In genomic region chr17:26784525-26784924, GRCm38 (mm10) we compare ENCODE assay signal across 32 mouse cellular contexts. TPM values are rescaled to one million over a fixed set of nuclear protein-coding genes. Genes with fewer than 3 reads are reported as not detected.
A peak's percentile ranks its signal among the peaks of the same experiment; 100 is the strongest.
DNase-seq lines count a peak whose midpoint lies in the region; ATAC-seq and TF ChIP-seq lines count a peak whose summit lies in the region.
"Had no signal": no experiment of that assay in that cellular context is flagged by ENCODE, and none has a peak within 500 bp of the region (broad histone marks: within the 10 kb centered on the region; RNA-seq: fewer than 3 reads in every experiment).

No protein-coding gene starts in this region.

- ATAC-seq in erythroid progenitor cell, adult 5-6 weeks (replicated peaks; ENCODE audit: low FRiP score, poor library complexity, severe bottlenecking), result peak; percentile 81
- ATAC-seq in liver, embryonic 14.5 days (ENCODE audit: insufficient read depth), result no peak
- no peak for ATAC-seq in granulocyte monocyte progenitor cell, adult 5-6 weeks (replicated peaks; ENCODE audit: poor library complexity, severe bottlenecking)
- ATAC-seq: forebrain, embryonic 14.5 days; inflammation-experienced regulatory T-cells, adult 6 months; lung, postnatal 0 days; midbrain, embryonic 16.5 days; Patski had no signal

- intact Hi-C loops in heart, postnatal 14 days (cut with DNase I), result loop anchor here (5.0 kb wide), 1 partner anchor 122 kb away; the partner anchor contains the start of gene Atp6v0e

- H3K79me2 ChIP-seq in CH12.LX (replicated peaks; ENCODE audit: control insufficient read depth, extremely low read depth, insufficient read depth, poor library complexity, severe bottlenecking), result peaks cover 9% of the 10 kb centered on the region

- no peaks in the 10 kb centered on the region for H3K27me3 ChIP-seq in CH12.LX (replicated peaks)
- H3K27me3 ChIP-seq in liver, embryonic 14.5 days (ENCODE audit: control insufficient read depth, insufficient read depth, low read length), result no peaks in the 10 kb centered on the region
- H3K27me3 ChIP-seq in spleen, adult 2 months (ENCODE audit: control insufficient read depth, insufficient read depth, low read length), result no peaks in the 10 kb centered on the region
- H3K27me3 ChIP-seq: embryonic facial prominence, embryonic 15.5 days; heart, embryonic 12.5 days; hindbrain, embryonic 15.5 days; kidney, embryonic 15.5 days; limb, embryonic 13.5 days; Patski; stomach, embryonic 15.5 days had no signal

- no peak for TF ChIP-seq RAD21 in CH12.LX (IDR thresholded peaks at IDR 0.05; ENCODE audit: low read depth, low read length)

- DNase-seq in CH12.LX (ENCODE audit: extremely low read depth), result peak; percentile 69
- DNase-seq in liver, embryonic 14.5 days (ENCODE audit: low read depth in 3 of 3, low spot score in 3 of 3), result no peak
- DNase-seq in spleen, adult 2 months (ENCODE audit: low read depth in 1 of 2, low spot score in 2 of 2), result no peak
- DNase-seq in right cerebral cortex, postnatal 25 days, result no peak
- no peak for DNase-seq in heart, postnatal 14 days
- DNase-seq: adrenal gland, postnatal 14 days; cerebellum, adult 2 months; cerebellum, postnatal 14 days; gastrocnemius, postnatal 36 days; heart, adult 2 months; kidney, adult 18-20 months; kidney, postnatal 25 days; lung, adult 18-20 months; thymus, postnatal 36 days had no signal

- no peak overlapping the region for H3K4me3 ChIP-seq in CH12.LX (replicated peaks in 1 of 3; ENCODE audit: low read depth in 2 of 3, low read length in 2 of 3, poor library complexity in 1 of 3)
- H3K4me3 ChIP-seq in liver, embryonic 14.5 days (ENCODE audit: insufficient read depth in 1 of 2, low read depth in 2 of 2, low read length in 2 of 2), result no peak overlapping the region
- H3K4me3 ChIP-seq in spleen, adult 2 months (ENCODE audit: extremely low read depth, insufficient read depth, insufficient read length), result no peak overlapping the region
- H3K4me3 ChIP-seq: embryonic facial prominence, embryonic 10.5 days; embryonic facial prominence, embryonic 15.5 days; heart, adult 2 months; heart, embryonic 12.5 days; hindbrain, embryonic 10.5 days; hindbrain, embryonic 15.5 days; kidney, embryonic 15.5 days; layer of hippocampus, adult 2 months; limb, embryonic 13.5 days; midbrain, embryonic 10.5 days; stomach, embryonic 15.5 days had no signal

- TF ChIP-seq EP300 in CH12.LX (IDR thresholded peaks at IDR 0.05; ENCODE audit: low read length), result no peak
- TF ChIP-seq EP300 in liver, embryonic 14.5 days (IDR thresholded peaks at IDR 0.05; ENCODE audit: low read depth), result peak; percentile 63

- no peak overlapping the region for H3K9ac ChIP-seq in CH12.LX (ENCODE audit: insufficient read depth, low read depth)
- no peak overlapping the region for H3K9ac ChIP-seq in liver, embryonic 14.5 days (replicated peaks)
- H3K9ac ChIP-seq: embryonic facial prominence, embryonic 15.5 days; heart, embryonic 12.5 days; hindbrain, embryonic 15.5 days; kidney, embryonic 15.5 days; limb, embryonic 13.5 days; stomach, embryonic 15.5 days had no signal

- dilution Hi-C loops in CH12.LX (cut with MboI; ENCODE audit: extremely low pct_ligation_motif_present, extremely low pct_unique_long_range_greater_than_20kb, low sequenced_read_pairs), result no loop called here

- no peak for TF ChIP-seq CTCF in CH12.LX (conservative IDR thresholded peaks at IDR 0.05 in 1 of 2, IDR thresholded peaks at IDR 0.05 in 1 of 2; ENCODE audit: low read depth in 2 of 2, low read length in 2 of 2)
- no peak for TF ChIP-seq CTCF in liver, embryonic 14.5 days (IDR thresholded peaks at IDR 0.05; ENCODE audit: low read depth)
- no peak for TF ChIP-seq CTCF in spleen, adult 2 months (IDR thresholded peaks at IDR 0.05; ENCODE audit: extremely low read depth, insufficient read depth, insufficient read length, insufficient replicate concordance)

- peak overlapping the region; percentile 53 for H3K27ac ChIP-seq in CH12.LX (ENCODE audit: insufficient read depth, low read depth)
- H3K27ac ChIP-seq in liver, embryonic 14.5 days, result peak overlapping the region; percentile 50
- 0 out of 2 replicates have a peak overlapping the region, but pooled peaks have one; percentile 23 for H3K27ac ChIP-seq in spleen, adult 2 months (ENCODE audit: insufficient read depth, low read length)
- H3K27ac ChIP-seq: embryonic facial prominence, embryonic 10.5 days; embryonic facial prominence, embryonic 15.5 days; heart, adult 2 months; hindbrain, embryonic 10.5 days; hindbrain, embryonic 15.5 days; kidney, embryonic 15.5 days; layer of hippocampus, adult 2 months; limb, embryonic 13.5 days; macrophage; midbrain, embryonic 10.5 days; stomach, embryonic 15.5 days had no signal

- peaks cover 52 to 86% of the 10 kb centered on the region in 2 experiments for H3K4me1 ChIP-seq in CH12.LX (ENCODE audit: control insufficient read depth in 1 of 2, insufficient read depth in 2 of 2)
- peaks cover 13 to 22% of the 10 kb centered on the region in 2 experiments for H3K4me1 ChIP-seq in liver, embryonic 14.5 days (replicated peaks; ENCODE audit: control insufficient read depth in 2 of 2, insufficient read depth in 2 of 2, low read length in 1 of 2)
- H3K4me1 ChIP-seq in spleen, adult 2 months (ENCODE audit: control insufficient read depth, insufficient read depth, insufficient read length), result peaks cover 12% of the 10 kb centered on the region; the same call in 1 of the 2 replicates

- TF ChIP-seq POLR2A in CH12.LX (IDR thresholded peaks at IDR 0.05; ENCODE audit: low read depth, low read length), result peak; percentile 81
- no peak for TF ChIP-seq POLR2A in spleen, adult 2 months (IDR thresholded peaks at IDR 0.05; ENCODE audit: low read depth, low read length)

- 61% methylated on average over 8 of the region's 8 CpGs for WGBS in liver, embryonic 14.5 days (ENCODE audit: insufficient replicate concordance)
- WGBS in spleen, adult 2 months, result 73% methylated on average over 8 of the region's 8 CpGs

- peaks cover 18 to 49% of the 10 kb centered on the region in 2 experiments for H3K36me3 ChIP-seq in CH12.LX (replicated peaks in 1 of 2; ENCODE audit: control insufficient read depth in 1 of 2, insufficient read depth in 1 of 2, low read length in 1 of 2)
- H3K36me3 ChIP-seq in liver, embryonic 14.5 days (replicated peaks; ENCODE audit: control insufficient read depth, insufficient read depth, low read depth), result peaks cover 4% of the 10 kb centered on the region; the same call in 1 of the 2 replicates
- peaks cover 18% of the 10 kb centered on the region for H3K36me3 ChIP-seq in spleen, adult 2 months (ENCODE audit: control insufficient read depth, insufficient read depth, low read length)

- H3K4me2 ChIP-seq in CH12.LX (ENCODE audit: insufficient read depth, low read depth, poor library complexity, severe bottlenecking), result peak overlapping the region; percentile 47; the same call in 1 of the 2 replicates
- H3K4me2 ChIP-seq in liver, embryonic 14.5 days (ENCODE audit: low read depth), result peak overlapping the region; percentile 24; the same call in 1 of the 2 replicates
- H3K4me2 ChIP-seq: embryonic facial prominence, embryonic 15.5 days; heart, embryonic 12.5 days; hindbrain, embryonic 15.5 days; kidney, embryonic 15.5 days; limb, embryonic 13.5 days; stomach, embryonic 15.5 days had no signal

- in situ Hi-C loops in CH12.LX (cut with MboI; ENCODE audit: low pct_ligation_motif_present, low pct_unique_long_range_greater_than_20kb, low sequenced_read_pairs), result loop anchor here (5.0 to 10.0 kb wide), 2 partner anchors 60 to 103 kb away; no protein-coding TSS in a partner anchor

- no peaks in the 10 kb centered on the region for H3K9me3 ChIP-seq in CH12.LX (replicated peaks; ENCODE audit: low read length)
- no peaks in the 10 kb centered on the region for H3K9me3 ChIP-seq in liver, embryonic 14.5 days (ENCODE audit: control insufficient read depth, low read length)
- H3K9me3 ChIP-seq: embryonic facial prominence, embryonic 10.5 days; embryonic facial prominence, embryonic 15.5 days; heart, embryonic 12.5 days; hindbrain, embryonic 10.5 days; hindbrain, embryonic 15.5 days; kidney, embryonic 15.5 days; limb, embryonic 13.5 days; midbrain, embryonic 10.5 days; stomach, embryonic 15.5 days had no signal

TF ChIP-seq in CH12.LX, 34 proteins besides CTCF, POLR2A, EP300 and RAD21:
- no peak for TF ChIP-seq KAT2A (IDR thresholded peaks at IDR 0.05; ENCODE audit: insufficient replicate concordance, low read length)
- 0 out of 2 replicates have a peak, but pooled peaks have one; percentile 64 for TF ChIP-seq TBP (conservative IDR thresholded peaks at IDR 0.05; ENCODE audit: low read depth, low read length)
- peak; percentile 40; the same call in 1 of the 2 replicates for TF ChIP-seq MXI1 (IDR thresholded peaks at IDR 0.05; ENCODE audit: low read depth, low read length)
- peak; percentile 34; the same call in 1 of the 2 replicates for TF ChIP-seq TCF12 (IDR thresholded peaks at IDR 0.05; ENCODE audit: low read depth, low read length)
- no peak for TF ChIP-seq PAX5 (IDR thresholded peaks at IDR 0.05; ENCODE audit: low read length)
- TF ChIP-seq ZMIZ1 (IDR thresholded peaks at IDR 0.05; ENCODE audit: low read depth, low read length), result peak; percentile 17; the same call in 1 of the 2 replicates
- TF ChIP-seq NELFE (IDR thresholded peaks at IDR 0.05; ENCODE audit: low read depth, low read length), result no peak
- no peak for TF ChIP-seq ZNF384 (IDR thresholded peaks at IDR 0.05; ENCODE audit: low read depth, low read length)
- TF ChIP-seq ELF1 (IDR thresholded peaks at IDR 0.05; ENCODE audit: low read depth, low read length), result no peak
- TF ChIP-seq BHLHE40 (IDR thresholded peaks at IDR 0.05; ENCODE audit: low read depth, low read length), result no peak
TF ChIP-seq in CH12.LX: peak in this region for 4.

RNA-seq across cellular contexts. Expression of gene Bnip1, which starts 3.7 kb away (rescaled TPM):
- total RNA-seq in CH12.LX (2012; rRNA removed) (47.1 and 54.6 TPM in 2 replicates), CH12.LX (2014; rRNA removed) (59.6 and 63.9 TPM in 2 replicates)
- polyA plus RNA-seq in CH12.LX (2012; ENCODE audit: insufficient read length, low read depth), result 44.1 and 50.9 TPM in 2 replicates
- total RNA-seq in erythroid progenitor cell, adult 5-6 weeks (2015; ENCODE audit: low replicate concordance), result 18.0 and 18.9 TPM in 2 replicates
- total RNA-seq in erythroid progenitor cell, adult 5-6 weeks (2017; ENCODE audit: low replicate concordance), result 13.9 and 16.8 TPM in 2 replicates
- 10.5 and 13.7 TPM in 2 replicates for polyA plus RNA-seq in liver, embryonic 14.5 days (2012; rRNA removed)
- polyA plus RNA-seq in liver, embryonic 14.5 days (2014; fragmentation: Nextera tagmentation; extraction: Ambion mirVana), result 15.0 and 18.8 TPM in 2 replicates
- polyA plus RNA-seq in spleen, adult 2 months (2012; rRNA removed), result 16.6 and 17.2 TPM in 2 replicates
- total RNA-seq in granulocyte monocyte progenitor cell, adult 5-6 weeks (2014; fragmentation: Nextera tagmentation), result 23.5 and 51.0 TPM in 2 replicates
- 39.2 and 46.8 TPM in 2 replicates for total RNA-seq in granulocyte monocyte progenitor cell, adult 5-6 weeks (2017)
- 10 to 100 TPM; 27.0 to 32.0 TPM for total RNA-seq in heart, postnatal 14 days (2021)
